Mouse (Mus musculus) embryonic fibroblast, embryonic 13.5 days (primary cell): ENCODE measurements around the gene Atpif1. TPM values are rescaled to one million over a fixed set of nuclear protein-coding genes. Genes with fewer than 3 reads are reported as not detected.
A peak's percentile ranks its signal among the peaks of the same experiment; 100 is the strongest.

Experiments
- H3K27ac ChIP-seq: 2 replicates; pipeline ENCODE4 v1.5.1; 2012; ENCODE audit warnings: low read length, control low read depth, inconsistent platforms; ENCODE audit not compliant: insufficient read depth
- H3K4me1 ChIP-seq: 2 replicates; pipeline ENCODE4 v1.6.1; 2011; ENCODE audit warnings: low read length; ENCODE audit not compliant: control insufficient read depth, insufficient read depth
- H3K4me3 ChIP-seq: 2 replicates; pipeline ENCODE4 v1.5.1; 2011; ENCODE audit warnings: mild to moderate bottlenecking, control low read depth, low read length; ENCODE audit not compliant: insufficient read depth
- CTCF ChIP-seq: IDR thresholded peaks from 2 replicates; pipeline ENCODE4 v1.5.1; 2011; ENCODE audit warnings: mild to moderate bottlenecking, control low read depth, low read length, moderate library complexity, borderline replicate concordance; ENCODE audit not compliant: insufficient read depth
- POLR2A ChIP-seq: IDR thresholded peaks from 2 replicates; pipeline ENCODE4 v1.6.1; 2011; ENCODE audit warnings: low read depth, mild to moderate bottlenecking, control low read depth, low read length, moderate library complexity
- polyA plus RNA-seq: library from polyadenylated mRNA; stranded (reverse); fragments of >200 nt; gene quantifications from 2 replicates; pipeline ENCODE4 v1.2.4, GENCODE M21; 2011; ENCODE audit warnings: low read depth; ENCODE audit not compliant: missing spikeins, insufficient read length

Gene Atpif1
- polyA plus RNA-seq, 1 experiment, result 397 TPM

GRCm38 (mm10) chr4:132512080-132512479, 21.4 kb downstream of the Atpif1 start:
- TF ChIP-seq POLR2A, result no peak
- no peak for TF ChIP-seq CTCF
- 0 out of 2 replicates have a peak, but pooled peaks cover 4% of the 10 kb centered on the region for H3K4me1 ChIP-seq
- no peak overlapping the region for H3K4me3 ChIP-seq
- no peak overlapping the region for H3K27ac ChIP-seq

- peak; percentile 97 for TF ChIP-seq POLR2A
- no peak for TF ChIP-seq CTCF
- H3K27ac ChIP-seq, result peak within 1 kb of the TSS; percentile 98
These were observed 23.1 kb downstream of the Atpif1 start, which contains the start of gene Sesn2 for GRCm38 (mm10) chr4:132510352-132510798. Gene Sesn2, minus strand, starts transcription at chr4:132510501.

GRCm38 (mm10) chr4:132509621-132510296, 23.7 kb downstream of the Atpif1 start:
- peak overlapping the region; percentile 98 for H3K27ac ChIP-seq

More at GRCm38 (mm10) chr4:132510352-132510798, 23.1 kb downstream of the Atpif1 start, which contains the start of gene Sesn2:
- peak within 1 kb of the TSS; percentile 71 for H3K4me3 ChIP-seq
- H3K4me1 ChIP-seq, result peaks cover 7% of the 10 kb centered on the region

GRCm38 (mm10) chr4:132507210-132507609, 26.2 kb downstream of the Atpif1 start:
- Histone ChIP-seq H3K27ac (no peak overlapping the region), H3K4me1 (peaks cover 5% of the 10 kb centered on the region), H3K4me3 (peak overlapping the region; percentile 71)
- no peak for TF ChIP-seq CTCF
- no peak for TF ChIP-seq POLR2A

More at GRCm38 (mm10) chr4:132509621-132510296, 23.7 kb downstream of the Atpif1 start:
- no peak for TF ChIP-seq CTCF
- TF ChIP-seq POLR2A, result peak; percentile 86
- H3K4me1 ChIP-seq, result peaks cover 7% of the 10 kb centered on the region
- H3K4me3 ChIP-seq, result peak overlapping the region; percentile 71

GRCm38 (mm10) chr4:132506250-132506649, 27.2 kb downstream of the Atpif1 start:
- no peak overlapping the region for H3K27ac ChIP-seq
- TF ChIP-seq POLR2A (no peak), CTCF (no peak)
- peaks cover 5% of the 10 kb centered on the region for H3K4me1 ChIP-seq
- peak overlapping the region; percentile 71 for H3K4me3 ChIP-seq

GRCm38 (mm10) chr4:132505800-132506199, 27.7 kb downstream of the Atpif1 start:
- Histone ChIP-seq H3K4me3 (no peak overlapping the region), H3K4me1 (peaks cover 5% of the 10 kb centered on the region), H3K27ac (no peak overlapping the region)
- TF ChIP-seq POLR2A (no peak), CTCF (no peak)

- Histone ChIP-seq H3K27ac (no peak overlapping the region), H3K4me1 (peaks cover 5% of the 10 kb centered on the region), H3K4me3 (no peak overlapping the region)
- TF ChIP-seq CTCF (no peak), POLR2A (no peak)
These were observed 28.3 kb downstream of the Atpif1 start for GRCm38 (mm10) chr4:132505034-132505738.

- no peak overlapping the region for H3K27ac ChIP-seq
- TF ChIP-seq CTCF (no peak), POLR2A (no peak)
- peaks cover 5% of the 10 kb centered on the region for H3K4me1 ChIP-seq
- H3K4me3 ChIP-seq, result no peak overlapping the region
These were observed 30.1 kb downstream of the Atpif1 start for GRCm38 (mm10) chr4:132503344-132503743.

- H3K4me1 ChIP-seq, result peaks cover 2% of the 10 kb centered on the region
- no peak overlapping the region for H3K4me3 ChIP-seq
- TF ChIP-seq POLR2A, result no peak
- no peak for TF ChIP-seq CTCF
- no peak overlapping the region for H3K27ac ChIP-seq
These were observed 31.8 kb downstream of the Atpif1 start for GRCm38 (mm10) chr4:132501639-132502038.

- TF ChIP-seq CTCF (no peak), POLR2A (no peak)
- Histone ChIP-seq H3K4me3 (no peak overlapping the region), H3K4me1 (no peaks in the 10 kb centered on the region), H3K27ac (no peak overlapping the region)
These were observed 39.1 kb downstream of the Atpif1 start for GRCm38 (mm10) chr4:132494271-132494918.
